Mouse (Mus musculus) monocyte, adult 2 months (primary cell): ENCODE results near the gene 2410015M20Rik.
"Not testable (repeated sequence)": the region's sequence is repeated elsewhere in the genome, so short reads cannot be mapped to it uniquely, and the experiment has no call there.

ENCODE experiments used
- DNase-seq, 2 experiments: peaks; one replicate each; pipeline ENCODE4 v3.0.0; 2022; ENCODE audit warnings: low spot score in 2 of 2, low read depth in 1 of 2

Gene 2410015M20Rik

DNA sequence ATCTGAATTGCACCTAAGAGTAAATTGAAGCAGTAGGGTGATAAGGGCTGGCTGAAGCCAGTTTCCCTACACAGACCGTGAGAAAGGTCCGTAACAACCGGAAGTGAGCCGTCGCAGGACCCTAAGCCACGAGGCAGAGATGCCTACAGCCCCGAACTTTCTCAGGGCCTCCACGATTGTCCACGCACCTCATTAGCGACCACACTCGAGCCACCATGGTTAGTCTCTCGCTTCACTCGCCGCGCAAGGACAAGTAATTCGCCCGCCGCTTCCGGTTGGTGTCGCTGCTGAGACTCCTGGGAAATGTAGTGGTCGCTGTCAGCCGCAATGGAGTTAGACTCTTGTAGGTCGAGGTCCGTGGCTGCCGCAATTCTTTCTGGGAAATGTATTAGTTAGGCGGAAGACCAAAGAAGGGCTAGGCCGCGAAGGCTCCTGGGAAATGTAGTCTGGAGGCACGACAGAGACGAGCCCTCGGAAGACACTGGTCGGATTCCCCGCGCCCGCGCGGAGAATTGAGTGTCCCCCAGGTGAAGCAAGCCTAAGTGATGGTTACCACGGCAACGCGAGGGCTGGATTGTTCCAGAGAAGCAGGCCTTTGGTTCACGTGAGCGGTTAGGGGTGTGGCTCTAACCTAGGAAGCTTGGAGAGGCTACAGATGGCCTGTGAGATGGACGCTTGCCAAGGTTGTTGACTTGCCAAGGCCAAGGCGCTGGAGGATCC is at the start of gene 2410015M20Rik:
Gene 2410015M20Rik, minus strand, starts transcription at position 320 of the 720 bp plus-strand sequence.
- peak; percentile 81 to 89 for DNase-seq

DNA sequence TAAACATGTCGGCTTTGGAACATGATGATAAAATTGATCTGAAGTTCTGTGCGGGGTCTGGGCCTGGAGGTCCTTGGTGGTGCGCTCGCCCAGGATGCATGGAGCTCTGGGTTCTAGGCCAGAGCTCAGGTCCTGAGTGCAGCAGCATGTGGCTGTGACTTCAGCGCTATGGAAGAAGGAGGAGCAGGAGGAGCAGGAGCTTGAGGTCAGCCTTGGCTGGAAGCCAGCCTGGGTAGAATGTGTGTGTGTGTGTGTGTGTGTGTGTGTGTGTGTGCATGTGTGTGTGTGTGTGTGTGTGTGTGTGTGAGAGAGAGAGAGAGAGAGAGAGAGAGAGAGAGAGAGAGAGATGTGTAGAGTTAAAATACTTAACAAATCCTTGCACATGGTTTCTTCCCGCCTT is 46.6 kb upstream of the 2410015M20Rik start:
- DNase-seq, result no peak

DNA sequence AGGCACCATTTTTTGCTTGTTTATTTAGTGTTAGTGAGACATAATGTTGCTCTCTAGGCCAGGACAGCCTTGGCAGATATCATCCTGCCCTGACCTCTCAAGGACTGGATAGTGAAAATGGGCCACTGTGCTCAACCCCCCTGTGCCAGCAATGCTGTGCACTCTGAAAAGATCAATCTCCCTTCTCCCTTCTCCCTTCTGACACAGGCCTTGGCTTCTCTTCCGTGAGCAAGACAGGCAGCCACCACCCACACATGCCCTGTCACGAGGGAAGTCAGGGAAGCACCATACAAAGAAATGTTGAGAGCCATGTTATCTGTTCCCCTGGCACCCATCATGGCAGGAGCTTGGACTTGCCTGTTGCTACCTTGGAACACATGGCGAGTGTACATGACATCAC is 45.7 kb upstream of the 2410015M20Rik start:
- no peak for DNase-seq

DNA sequence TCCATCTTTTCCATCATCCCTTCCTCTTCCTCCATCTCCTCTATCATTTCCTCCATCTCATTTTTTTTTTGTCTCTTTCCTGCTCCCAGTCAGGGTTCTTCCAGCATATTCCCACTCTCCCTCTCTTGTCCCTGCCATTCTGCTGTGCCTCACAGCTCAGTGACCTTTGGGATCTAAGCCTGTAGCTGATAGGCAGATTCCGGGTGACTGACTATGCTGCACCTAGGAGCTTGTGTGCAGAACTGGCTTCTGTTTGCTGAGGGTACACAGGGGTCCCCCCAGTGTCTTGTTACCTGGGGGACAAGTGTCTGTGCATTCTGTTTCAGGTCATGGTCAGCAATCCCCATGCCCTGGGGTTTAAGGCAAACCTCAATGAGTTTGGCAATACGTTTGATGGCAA is 45.2 kb upstream of the 2410015M20Rik start:
- DNase-seq, result no peak

DNA sequence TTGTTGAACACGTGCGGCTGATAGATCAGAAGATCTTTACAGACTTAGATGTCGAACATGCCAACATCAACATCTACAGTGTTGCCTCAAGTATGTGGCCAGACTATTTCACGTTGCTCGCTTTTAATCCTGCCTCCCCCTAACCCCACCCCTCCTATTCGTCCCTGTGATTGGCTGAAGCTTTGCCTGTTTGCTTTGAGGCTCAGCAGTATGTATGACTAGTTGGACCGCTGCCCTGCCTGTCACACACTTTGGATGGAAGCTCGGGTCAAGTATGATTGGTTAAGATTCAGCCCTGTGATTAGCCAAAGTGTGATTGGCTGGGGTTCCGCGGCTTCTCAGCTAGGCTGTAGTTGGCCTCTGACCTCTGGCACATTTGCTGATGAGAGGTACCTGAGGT is 42.2 kb upstream of the 2410015M20Rik start:
- no peak for DNase-seq

DNA sequence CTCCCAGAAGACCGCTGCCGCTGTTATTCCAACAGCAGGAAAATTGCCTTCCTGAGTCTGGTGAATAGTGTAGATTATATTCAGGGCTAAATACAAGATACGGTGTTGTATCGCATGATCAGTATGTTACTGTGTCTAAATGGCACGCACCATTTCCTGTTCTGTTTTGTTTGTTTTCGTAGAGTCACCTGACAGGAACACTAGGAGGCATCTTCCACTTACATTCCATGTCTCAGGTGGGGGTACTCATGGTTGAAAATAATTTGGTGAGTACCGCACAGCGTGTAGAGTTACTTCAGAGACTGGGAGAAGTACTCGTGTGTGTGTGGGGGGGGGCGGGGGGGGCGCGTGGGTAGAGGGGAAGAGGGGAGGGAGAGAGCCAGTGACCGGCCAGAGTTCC is 38.0 kb upstream of the 2410015M20Rik start:
- DNase-seq, result no peak

DNA sequence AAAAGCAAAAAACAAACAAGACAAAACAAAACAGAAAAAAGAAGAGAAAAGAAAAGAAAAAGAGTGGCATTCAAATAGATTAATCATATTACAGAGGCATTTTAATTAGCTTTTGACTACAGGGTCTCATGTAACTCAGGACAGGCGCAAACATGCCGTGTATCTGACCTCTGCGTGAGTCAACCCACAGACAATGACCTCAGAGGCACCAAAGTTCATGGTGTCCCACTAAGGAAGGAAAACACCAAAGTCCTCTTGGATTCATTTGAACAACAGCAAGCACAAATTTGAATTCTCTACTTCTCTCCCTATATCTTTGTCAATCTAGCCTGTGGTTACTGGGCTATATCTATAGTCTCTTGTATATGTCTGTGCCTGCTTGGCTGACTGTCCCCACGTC is 33.7 kb upstream of the 2410015M20Rik start:
- DNase-seq, result no peak

DNA sequence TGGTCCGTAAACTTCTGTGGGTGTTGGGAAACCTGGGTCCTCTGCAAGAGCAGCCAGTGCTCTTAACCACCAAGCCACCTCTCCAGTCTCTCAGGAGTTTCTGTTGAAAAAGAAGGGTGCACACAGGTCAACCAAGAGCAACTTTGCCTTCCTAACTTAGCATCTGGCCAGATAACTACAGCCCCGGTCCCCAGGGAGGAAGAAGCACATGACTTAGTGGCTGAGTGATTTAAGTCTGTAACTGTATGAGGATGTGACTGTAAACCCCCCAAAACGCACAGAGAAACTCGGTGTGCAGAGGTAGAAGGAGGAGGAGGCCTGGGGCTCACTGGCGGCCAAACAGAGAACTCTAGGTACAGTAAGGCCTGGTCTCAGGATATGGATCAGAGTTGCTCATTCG is 24.5 kb upstream of the 2410015M20Rik start:
- no peak for DNase-seq

DNA sequence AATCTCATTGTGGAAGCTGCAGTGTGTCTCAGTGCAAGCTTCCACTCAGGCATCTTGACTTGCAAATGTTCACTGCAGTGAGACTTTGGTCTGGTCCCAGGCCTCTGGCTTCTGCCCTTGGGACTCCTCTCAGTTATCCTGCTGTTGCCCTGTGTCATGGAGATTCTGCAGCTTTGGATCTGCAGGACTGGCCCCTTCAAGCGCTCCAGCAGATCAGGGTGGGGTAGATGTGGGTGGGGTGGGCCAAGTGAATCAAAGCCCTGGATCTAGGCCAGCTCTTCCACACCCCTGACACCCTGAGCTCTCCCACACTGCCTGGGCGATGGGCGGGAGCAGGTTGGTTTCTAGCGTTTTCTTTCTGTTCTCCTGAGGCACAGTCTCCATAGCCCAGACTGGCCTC is 22.2 kb upstream of the 2410015M20Rik start:
- DNase-seq, result no peak

DNA sequence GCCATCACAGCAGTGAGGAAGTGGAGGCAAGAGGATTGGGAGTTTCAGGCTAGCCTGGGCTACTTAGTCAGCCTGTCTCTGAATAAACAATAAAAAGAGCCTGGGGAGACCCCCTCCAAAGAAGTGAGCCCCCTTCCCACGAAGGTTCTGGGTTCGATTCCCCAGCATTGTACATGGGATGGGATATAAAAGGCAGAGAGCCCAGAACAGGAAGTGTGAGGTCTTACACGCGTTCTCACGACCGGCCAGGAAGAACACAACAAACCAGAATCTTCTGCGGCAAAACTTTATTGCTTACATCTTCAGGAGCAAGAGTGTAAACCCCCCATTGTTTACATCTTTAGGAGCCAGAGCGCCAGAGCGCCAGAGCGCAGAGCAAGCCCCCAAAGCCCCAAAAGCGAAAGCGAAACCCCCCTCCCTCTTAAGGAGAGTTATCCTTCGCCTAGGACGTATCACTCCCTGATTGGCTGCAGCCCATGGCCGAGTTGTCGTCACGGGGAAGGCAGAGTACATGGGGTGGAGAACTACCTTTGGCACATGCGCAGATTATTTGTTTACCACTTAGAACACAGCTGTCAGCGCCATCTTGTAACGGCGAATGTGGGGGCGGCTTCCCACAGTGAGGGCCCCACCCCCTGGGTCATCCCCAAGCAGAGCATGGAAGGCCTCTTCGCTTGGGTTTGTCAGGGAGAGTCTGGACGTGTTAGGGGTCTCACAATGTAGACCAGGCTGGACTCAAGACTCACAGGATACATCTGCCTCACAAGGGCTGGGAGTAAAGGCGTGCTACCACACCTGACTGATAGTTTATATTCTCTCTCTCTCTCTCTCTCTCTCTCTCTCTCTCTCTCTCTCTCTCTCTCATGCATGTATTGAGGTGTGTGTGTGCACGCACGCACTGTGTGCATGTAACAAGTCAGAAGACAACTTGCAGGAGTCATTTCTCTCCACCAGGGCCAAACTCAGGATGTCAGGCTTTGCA is 20.5 kb upstream of the 2410015M20Rik start:
- not testable (repeated sequence) for DNase-seq

DNA sequence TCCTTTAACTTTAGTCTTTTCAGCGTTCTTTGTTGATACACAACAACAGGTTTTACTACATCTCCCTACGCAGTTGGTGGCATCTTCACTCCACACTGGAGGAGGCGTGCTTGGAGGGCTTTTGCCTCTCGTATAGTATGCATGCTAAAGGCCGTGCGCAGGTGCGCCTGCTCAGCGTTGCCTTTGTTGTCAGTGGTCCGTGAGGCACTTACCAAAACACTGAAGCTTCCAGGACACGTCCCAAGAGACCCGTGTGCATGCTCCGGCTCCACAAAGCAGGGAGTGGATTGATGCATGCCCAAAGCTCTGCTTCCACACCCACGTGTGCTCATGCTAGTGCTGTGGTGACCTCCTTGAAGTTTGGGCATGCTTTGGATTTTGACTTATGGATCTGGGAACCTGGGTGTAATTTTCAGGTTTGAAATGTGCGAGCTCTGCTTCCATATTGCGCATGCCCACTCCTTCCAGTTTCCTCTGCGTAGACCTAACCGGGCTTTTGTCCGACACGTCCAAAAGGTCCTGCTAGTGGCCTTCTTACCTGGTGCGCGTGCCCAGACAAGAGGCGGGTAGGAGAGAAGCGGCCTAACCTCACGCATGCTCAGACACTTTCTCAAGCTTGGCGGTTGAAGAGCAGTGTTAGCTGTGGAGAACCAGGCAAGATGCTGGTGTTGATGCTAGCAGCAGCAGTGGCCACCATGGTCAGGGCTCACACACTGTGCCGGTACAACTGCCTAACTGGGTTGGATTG is 18.1 kb upstream of the 2410015M20Rik start, which contains the start of gene Catsperd:
Gene Catsperd, plus strand, starts transcription at position 614 of the 748 bp plus-strand sequence.
- no peak for DNase-seq

DNA sequence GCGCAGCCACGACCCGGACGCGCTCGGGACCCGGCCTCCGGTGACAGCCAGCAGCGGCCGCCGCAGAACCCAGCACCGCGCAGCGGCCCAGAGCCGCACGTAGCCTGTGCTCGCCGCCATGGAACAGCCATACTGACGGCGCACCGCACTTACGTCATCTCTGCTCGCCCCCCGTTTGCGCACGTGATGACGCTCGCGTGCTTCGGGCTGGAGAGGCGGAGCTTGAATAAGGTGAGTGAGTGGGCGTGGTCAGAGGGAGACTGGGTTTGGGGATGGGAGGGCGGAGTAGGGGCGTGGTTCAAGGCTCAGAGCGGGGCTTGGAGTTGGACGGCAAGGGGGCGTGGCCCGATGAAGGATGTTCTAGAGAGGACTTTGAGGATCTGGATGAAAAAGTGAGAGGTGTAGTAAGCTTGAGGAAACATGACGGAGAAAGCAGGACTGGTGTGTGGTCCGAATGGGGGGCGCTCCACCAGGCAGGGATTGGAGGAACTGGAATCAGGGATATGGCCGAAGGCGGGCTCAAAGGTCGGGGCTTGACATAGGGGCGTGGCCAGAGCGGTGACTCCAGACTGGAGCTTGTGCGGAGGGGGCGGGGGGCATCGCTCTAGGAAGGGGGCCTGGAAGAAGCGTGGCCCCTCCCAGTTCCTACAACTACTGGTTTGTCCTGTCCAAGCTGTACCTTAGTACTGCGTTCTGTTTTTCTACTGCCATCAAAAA is 17.3 kb upstream of the 2410015M20Rik start, which contains the start of gene Lonp1:
Gene Lonp1, minus strand, starts transcription at position 134 of the 717 bp plus-strand sequence.
- DNase-seq, result peak; percentile 76 to 86

DNA sequence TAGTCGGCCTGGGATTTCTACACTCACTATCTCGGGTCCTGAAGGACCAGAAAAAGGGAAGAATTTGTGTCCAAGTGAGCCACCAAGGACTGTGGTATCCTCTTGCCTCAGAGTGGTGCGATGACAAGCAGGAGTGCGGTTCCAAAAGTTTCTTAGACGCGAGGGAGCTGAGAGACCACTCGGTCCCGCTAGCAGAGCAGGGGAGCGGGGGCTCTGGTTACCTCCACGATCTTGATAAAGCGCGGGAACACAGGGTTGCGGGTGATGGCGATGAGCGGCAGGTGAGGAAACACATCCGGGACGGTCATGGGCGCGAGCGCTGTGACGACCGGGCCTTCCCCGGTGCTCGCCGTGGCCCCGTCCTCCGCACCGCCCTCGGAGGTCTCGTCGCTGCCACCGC is 16.7 kb upstream of the 2410015M20Rik start:
- no peak for DNase-seq

DNA sequence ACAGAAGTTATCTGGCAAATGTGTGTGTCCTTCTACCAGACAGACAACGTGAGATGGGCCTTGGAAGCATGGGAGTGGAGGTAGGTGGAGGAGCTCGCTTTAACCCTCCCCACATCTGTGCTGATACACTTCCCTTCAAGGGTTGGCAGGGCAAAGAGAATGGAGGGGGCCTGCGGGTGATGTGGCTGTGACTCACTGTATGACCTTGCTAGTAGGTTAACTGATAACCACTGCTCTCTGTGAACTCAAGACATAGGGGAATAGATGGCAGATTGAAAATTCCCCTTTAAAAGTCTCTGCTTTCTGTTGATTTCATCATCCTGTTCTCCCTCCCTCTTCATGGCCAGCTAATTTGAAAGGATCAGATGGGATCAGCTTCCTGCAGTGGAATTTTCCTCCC is 15.9 kb upstream of the 2410015M20Rik start:
- DNase-seq, result no peak

DNA sequence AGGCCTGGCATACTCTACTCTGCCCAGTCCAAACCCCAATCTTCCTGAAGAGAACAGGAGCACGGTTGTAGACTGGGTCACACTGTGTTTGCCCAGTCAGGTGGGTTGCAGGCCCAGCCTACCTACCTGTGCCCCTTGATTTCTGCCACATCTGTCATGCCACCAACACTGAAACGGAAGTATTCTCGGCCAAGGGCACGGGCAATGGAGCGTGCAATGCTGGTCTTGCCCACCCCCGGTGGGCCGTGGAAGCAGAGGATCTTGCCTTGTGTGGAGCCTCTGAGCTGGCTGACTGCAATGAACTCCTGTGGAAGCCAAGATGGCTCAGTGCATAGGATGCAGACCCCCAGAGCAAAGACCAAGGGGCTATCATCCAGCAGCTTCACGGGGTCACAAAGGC is 8.1 kb upstream of the 2410015M20Rik start:
- DNase-seq, result no peak

DNA sequence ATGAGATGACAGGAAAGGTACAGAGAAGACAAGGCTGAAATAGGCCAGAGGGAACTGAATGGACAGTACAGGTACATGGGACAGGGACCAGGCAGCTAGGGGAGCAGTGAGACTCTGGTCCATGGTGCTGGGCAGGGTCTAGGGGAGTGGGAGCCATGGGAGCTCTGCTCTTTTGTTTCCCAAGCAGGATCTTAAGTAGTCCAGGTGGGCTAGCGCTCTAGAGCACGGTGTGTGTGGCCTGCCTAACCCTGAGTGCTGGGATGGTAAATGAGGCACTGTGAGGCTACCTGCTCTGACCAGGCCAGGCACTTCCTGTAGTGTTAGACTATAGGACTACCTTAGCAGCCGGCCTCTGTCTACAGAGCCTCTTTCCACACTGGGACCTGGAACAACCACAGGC is 7.2 kb upstream of the 2410015M20Rik start:
- no peak for DNase-seq

DNA sequence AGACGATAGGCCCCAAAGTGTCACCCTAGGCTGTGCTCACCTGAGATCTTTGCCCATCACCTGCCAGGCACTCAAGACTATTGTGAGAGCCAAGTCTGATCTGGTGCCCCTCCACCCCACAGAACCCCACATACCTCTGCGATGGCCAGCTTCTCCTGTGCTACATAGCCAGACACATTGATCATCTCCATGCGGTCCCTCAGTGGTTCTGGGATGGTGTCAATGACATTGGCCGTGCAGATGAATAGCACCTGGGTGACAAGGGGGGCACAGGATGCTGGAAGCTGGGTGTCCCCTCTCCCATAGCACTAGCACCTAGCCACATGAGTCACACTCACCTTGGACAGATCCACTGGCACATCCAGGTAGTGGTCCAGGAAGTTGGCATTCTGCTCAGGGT is 6.2 kb upstream of the 2410015M20Rik start:
- no peak for DNase-seq

DNA sequence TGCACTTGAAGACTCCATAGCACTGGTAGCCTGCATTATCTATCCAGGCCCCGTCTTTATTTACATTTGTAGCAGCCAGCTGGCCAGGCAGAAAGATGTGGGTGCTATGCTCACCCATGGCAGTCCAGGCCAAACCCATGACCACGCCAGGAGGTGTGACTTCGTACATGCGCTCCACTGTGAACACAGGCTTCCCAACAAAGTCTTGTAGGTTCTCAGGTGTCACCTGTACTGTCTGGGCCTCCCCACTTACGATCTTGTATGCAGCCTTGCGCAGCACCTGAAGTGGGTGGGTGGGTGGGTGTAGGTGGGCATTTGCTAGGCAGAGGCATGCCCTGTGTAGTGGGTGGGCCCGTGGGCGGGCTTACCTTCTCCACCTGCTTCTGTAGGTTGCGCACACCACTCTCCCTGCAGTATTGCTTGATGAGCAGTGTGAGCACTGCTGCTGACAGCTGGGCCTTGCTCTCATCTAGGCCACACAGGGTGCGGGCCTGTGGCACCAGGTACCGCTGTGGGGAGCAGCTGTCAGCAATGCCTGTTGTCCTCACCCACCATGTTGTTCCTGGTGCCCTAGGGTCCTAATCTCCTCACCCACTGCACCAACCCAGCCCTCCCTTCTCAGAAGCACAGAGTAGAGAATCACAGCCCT is 5.7 kb upstream of the 2410015M20Rik start:
- no peak for DNase-seq

DNA sequence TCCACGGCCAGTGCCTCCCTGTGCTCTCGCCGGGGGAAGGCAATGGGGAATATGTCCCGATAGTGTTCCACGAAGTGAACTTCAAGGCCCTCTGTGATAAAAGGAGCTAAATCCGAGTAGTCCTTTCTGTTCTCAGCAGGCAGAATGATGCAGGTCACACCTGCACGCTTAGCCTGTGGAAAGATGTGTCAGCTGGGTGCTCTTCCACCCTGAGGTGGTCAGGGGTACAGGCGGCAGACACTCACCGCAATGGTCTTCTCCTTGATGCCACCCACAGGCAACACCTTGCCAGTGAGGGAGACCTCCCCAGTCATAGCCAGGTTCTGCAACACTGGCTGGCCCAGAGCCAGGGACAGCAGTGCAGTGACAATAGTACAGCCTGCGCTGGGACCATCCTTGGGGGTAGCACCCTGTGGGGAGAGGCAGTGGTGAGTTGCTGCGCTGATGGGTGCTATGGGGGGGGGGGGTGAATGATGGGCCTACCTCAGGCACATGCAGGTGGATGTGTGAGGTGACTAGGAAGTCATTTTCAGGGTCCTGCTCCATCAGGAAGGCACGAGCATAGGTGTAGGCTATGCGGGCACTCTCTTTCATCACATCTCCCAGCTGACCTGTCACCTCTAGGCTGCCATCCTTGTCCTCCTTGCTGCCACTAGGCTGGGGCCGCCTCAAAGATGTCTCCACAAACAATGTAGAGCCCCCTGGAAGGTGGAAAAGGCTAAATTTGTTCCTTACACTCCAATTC is 5.0 kb upstream of the 2410015M20Rik start:
- no peak for DNase-seq
